Mouse (Mus musculus) intestine, postnatal 0 days (tissue): ENCODE measurements around the gene Krtap8-1. TPM values are rescaled to one million over a fixed set of nuclear protein-coding genes. Genes with fewer than 3 reads are reported as not detected.

Source experiments
- ATAC-seq: fragments of 200-750 bp; cut with Nextera tagmentation; 2 replicates; pipeline ENCODE4 v1.8.0; 2017; ENCODE audit warnings: mild to moderate bottlenecking, moderate TSS enrichment, moderate library complexity
- H3K27ac ChIP-seq: fragments of 300-500 bp; sonication (generic); 2 replicates; pipeline ENCODE4 v1.5.1; 2014; ENCODE audit warnings: mild to moderate bottlenecking, low read depth, low read length, moderate library complexity
- H3K27me3 ChIP-seq: fragments of 300-500 bp; sonication (generic); replicated peaks from 2 replicates; pipeline ENCODE4 v1.6.1; 2014; ENCODE audit warnings: low read length, mixed read lengths; ENCODE audit not compliant: control insufficient read depth, insufficient read depth
- H3K36me3 ChIP-seq: fragments of 300-500 bp; sonication (generic); 2 replicates; pipeline ENCODE4 v1.6.1; 2014; ENCODE audit warnings: mild to moderate bottlenecking, moderate library complexity; ENCODE audit not compliant: control insufficient read depth, insufficient read depth
- H3K4me1 ChIP-seq: fragments of 300-500 bp; sonication (generic); replicated peaks from 2 replicates; pipeline ENCODE4 v1.6.1; 2014; ENCODE audit warnings: antibody characterized with exemption, low read length, mixed read lengths; ENCODE audit not compliant: control insufficient read depth, insufficient read depth
- H3K4me2 ChIP-seq: fragments of 300-500 bp; sonication (generic); replicated peaks from 2 replicates; pipeline ENCODE4 v1.6.1; 2014; ENCODE audit warnings: low read depth, mild to moderate bottlenecking, moderate library complexity
- H3K4me3 ChIP-seq: fragments of 300-500 bp; sonication (generic); 2 replicates; pipeline ENCODE4 v1.5.1; 2014; ENCODE audit warnings: low read depth, low read length
- H3K9ac ChIP-seq: fragments of 300-500 bp; sonication (generic); 2 replicates; pipeline ENCODE4 v1.6.1; 2014; ENCODE audit warnings: mild to moderate bottlenecking, low read depth, low read length
- H3K9me3 ChIP-seq: fragments of 300-500 bp; sonication (generic); 2 replicates; pipeline ENCODE4 v1.6.1; 2016; ENCODE audit warnings: mixed run types; ENCODE audit not compliant: control insufficient read depth
- CTCF ChIP-seq: sonication (generic); IDR thresholded peaks from 2 replicates; pipeline ENCODE4 v1.5.1; 2016; ENCODE audit warnings: low read depth, mild to moderate bottlenecking, control low read depth, antibody characterized with exemption, moderate library complexity
- WGBS: fragments of 180-500 bp; shearing (Covaris S2); extraction: QIAGEN DNeasy Blood & Tissue Kit; methylation state at CpG from one replicate; pipeline ENCODE4 v1.1.7; 2014; 5-methylcytosine and 5-hydroxymethylcytosine counted together
- polyA plus RNA-seq: library from polyadenylated mRNA; unstranded; fragments of >200 nt; fragmentation: Nextera tagmentation; extraction: Ambion mirVana; gene quantifications from 2 replicates; pipeline ENCODE4 v1.2.1, GENCODE M21; 2015

Krtap8-1 gene
- polyA plus RNA-seq, 1 experiment from 2014 or later: not detected

DNA sequence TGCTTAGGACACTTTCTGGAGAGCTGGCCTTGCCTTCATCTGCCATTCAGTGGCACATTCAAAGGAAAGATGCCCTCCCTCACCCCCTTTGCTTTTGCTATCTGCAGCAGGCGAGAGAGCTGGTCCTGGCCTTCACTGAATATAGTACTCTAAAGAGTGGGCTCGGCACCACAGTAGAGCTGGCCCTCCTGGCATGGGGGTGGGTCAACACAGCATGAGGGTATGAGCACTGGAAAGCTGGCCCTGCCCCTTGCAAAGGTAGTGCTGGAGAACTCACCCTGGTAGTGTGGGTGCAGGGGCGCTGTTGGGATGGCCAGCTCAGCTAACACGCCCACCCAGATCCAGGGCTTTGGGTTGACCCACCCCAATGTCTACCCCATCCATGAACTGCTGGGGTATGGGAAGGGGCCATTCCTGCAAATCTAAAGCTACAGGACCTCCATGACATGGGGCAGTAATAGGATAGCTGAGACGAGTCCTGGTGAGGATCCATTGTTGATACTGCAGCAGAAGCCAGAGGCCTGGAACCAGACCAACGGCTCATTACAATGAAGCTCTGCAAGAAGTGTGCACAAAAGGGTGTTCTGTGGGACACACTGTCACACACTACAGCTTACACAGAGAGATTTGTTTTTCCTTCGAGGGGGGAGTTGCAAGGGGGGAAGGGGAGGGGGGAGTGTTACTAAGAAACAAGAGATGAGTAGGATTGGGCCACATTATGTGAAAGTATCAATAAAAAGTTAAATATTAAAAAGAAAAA lies 7.8 kb upstream of the Krtap8-1 start:
- H3K9me3 ChIP-seq: no peaks in the 10 kb centered on the region
- no peaks in the 10 kb centered on the region for H3K36me3 ChIP-seq
- no peak overlapping the region for H3K4me2 ChIP-seq
- no peak overlapping the region for H3K27ac ChIP-seq
- no peaks in the 10 kb centered on the region for H3K4me1 ChIP-seq
- H3K9ac ChIP-seq: no peak overlapping the region
- no peak for TF ChIP-seq CTCF
- no peaks in the 10 kb centered on the region for H3K27me3 ChIP-seq
- no peak for ATAC-seq
- no peak overlapping the region for H3K4me3 ChIP-seq
- 82% methylated on average over 7 of the region's 7 CpGs for WGBS

GRCm38 (mm10) chr16:89477679-89478314 lies 10.0 kb downstream of the Krtap8-1 start:
- H3K9ac ChIP-seq: no peak overlapping the region
- H3K27ac ChIP-seq: no peak overlapping the region
- H3K4me3 ChIP-seq: no peak overlapping the region
- no peaks in the 10 kb centered on the region for H3K4me1 ChIP-seq
- no peak overlapping the region for H3K4me2 ChIP-seq
- WGBS: 86% methylated on average over 12 of the region's 12 CpGs
- ATAC-seq: no peak
- TF ChIP-seq CTCF: no peak
- no peaks in the 10 kb centered on the region for H3K36me3 ChIP-seq
- H3K9me3 ChIP-seq: no peaks in the 10 kb centered on the region
- H3K27me3 ChIP-seq: no peaks in the 10 kb centered on the region

- H3K9ac ChIP-seq: no peak overlapping the region
- H3K27ac ChIP-seq: no peak overlapping the region
- H3K27me3 ChIP-seq: no peaks in the 10 kb centered on the region
- no peak for ATAC-seq
- WGBS: 63% methylated on average over 5 of the region's 5 CpGs
- no peaks in the 10 kb centered on the region for H3K36me3 ChIP-seq
- H3K4me1 ChIP-seq: no peaks in the 10 kb centered on the region
- TF ChIP-seq CTCF: no peak
- H3K4me2 ChIP-seq: no peak overlapping the region
- no peak overlapping the region for H3K4me3 ChIP-seq
- H3K9me3 ChIP-seq: no peaks in the 10 kb centered on the region
Observed at GRCm38 (mm10) chr16:89461189-89461588, 26.6 kb downstream of the Krtap8-1 start.

Other genes starting within 250 kb of the Krtap8-1 start
- not detected in 2 replicates for gene Krtap21-1, start 84.1 kb downstream of the Krtap8-1 start, polyA plus RNA-seq
- gene Krtap6-2, start 67.8 kb downstream of the Krtap8-1 start, polyA plus RNA-seq: not detected in 2 replicates
- gene Krtap7-1, start 20.4 kb upstream of the Krtap8-1 start, polyA plus RNA-seq: not detected in 2 replicates
- not detected in 2 replicates for gene Krtap11-1, start 83.2 kb upstream of the Krtap8-1 start, polyA plus RNA-seq